Mouse (Mus musculus): Measurements from ENCODE around the gene Rsph9. TPM values are rescaled to one million over a fixed set of nuclear protein-coding genes. Genes with fewer than 3 reads are reported as not detected.

The Rsph9 gene
- polyA plus RNA-seq, 1 experiment = 2.6 TPM

DNA sequence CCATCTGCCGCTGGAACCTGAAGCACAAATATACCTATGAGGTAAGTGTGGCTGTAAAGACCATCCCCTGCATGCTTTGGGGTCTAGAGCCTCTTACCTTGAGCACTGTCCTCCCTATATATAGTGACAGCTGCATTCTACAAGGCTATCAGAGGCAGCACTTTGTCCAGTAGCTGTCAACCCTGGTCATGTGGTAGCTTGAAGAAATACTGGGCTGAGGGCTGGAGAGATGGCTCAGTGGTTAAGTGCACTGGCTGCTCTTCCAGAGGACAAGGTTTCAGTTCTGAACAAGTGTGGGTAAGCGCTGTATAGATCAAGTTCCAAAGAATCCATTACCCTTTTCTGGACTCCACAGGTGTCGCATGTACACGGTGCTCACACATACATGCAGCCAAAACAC is 21.2 kb downstream of the Rsph9 start:
- H3K36me3 ChIP-seq (ENCODE audit: control insufficient read depth, insufficient read depth, low read length) = peaks cover 60% of the 10 kb centered on the region
- no peak overlapping the region for H3K27ac ChIP-seq (ENCODE audit: control insufficient read depth, insufficient read depth, low read length)
- TF ChIP-seq POLR2A (IDR thresholded peaks at IDR 0.05; ENCODE audit: control insufficient read depth, extremely low read depth, insufficient read depth, low read length, poor library complexity) = no peak
- no peak for TF ChIP-seq CTCF (IDR thresholded peaks at IDR 0.05; ENCODE audit: borderline replicate concordance, control insufficient read depth, extremely low read depth, insufficient read depth, low read length, poor library complexity)
- H3K4me3 ChIP-seq (ENCODE audit: control insufficient read depth, insufficient read depth, low read length) = no peak overlapping the region
- no peak for DNase-seq
- H3K4me1 ChIP-seq (replicated peaks; ENCODE audit: control insufficient read depth, insufficient read depth, low read length) = no peaks in the 10 kb centered on the region
- WGBS = 97% methylated on average over 4 of the region's 4 CpGs
- no peaks in the 10 kb centered on the region for H3K27me3 ChIP-seq (ENCODE audit: control insufficient read depth, insufficient read depth, low read length)

DNA sequence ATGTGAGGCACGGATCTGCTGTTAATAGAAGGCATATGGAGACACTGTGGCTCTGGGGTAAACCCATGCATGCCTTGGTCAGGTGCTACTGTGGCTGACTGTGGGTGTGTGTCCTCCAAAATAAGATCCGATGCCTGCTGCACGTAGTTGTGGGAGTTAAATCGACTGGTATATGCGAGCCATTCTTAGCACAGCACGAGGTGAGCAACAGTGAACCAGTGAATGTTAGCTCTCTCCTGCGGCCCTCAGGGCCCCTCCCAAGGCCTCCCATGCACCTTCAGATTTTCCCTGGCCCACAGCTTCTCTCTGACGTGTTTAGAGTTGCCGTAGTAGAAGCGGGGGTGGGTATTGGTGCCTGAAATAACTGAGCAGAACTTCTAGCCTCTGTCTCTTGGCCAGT is 24.4 kb downstream of the Rsph9 start:
- Histone ChIP-seq H3K36me3 (ENCODE audit: control insufficient read depth, insufficient read depth, low read length) (peaks cover 33% of the 10 kb centered on the region), H3K4me3 (ENCODE audit: control insufficient read depth, insufficient read depth, low read length) (no peak overlapping the region), H3K27me3 (ENCODE audit: control insufficient read depth, insufficient read depth, low read length) (no peaks in the 10 kb centered on the region), H3K27ac (ENCODE audit: control insufficient read depth, insufficient read depth, low read length) (no peak overlapping the region), H3K4me1 (replicated peaks; ENCODE audit: control insufficient read depth, insufficient read depth, low read length) (no peaks in the 10 kb centered on the region)
- no peak for TF ChIP-seq CTCF (IDR thresholded peaks at IDR 0.05; ENCODE audit: borderline replicate concordance, control insufficient read depth, extremely low read depth, insufficient read depth, low read length, poor library complexity)
- no peak for TF ChIP-seq POLR2A (IDR thresholded peaks at IDR 0.05; ENCODE audit: control insufficient read depth, extremely low read depth, insufficient read depth, low read length, poor library complexity)
- WGBS = 94% methylated on average over 10 of the region's 10 CpGs
- no peak for DNase-seq

DNA sequence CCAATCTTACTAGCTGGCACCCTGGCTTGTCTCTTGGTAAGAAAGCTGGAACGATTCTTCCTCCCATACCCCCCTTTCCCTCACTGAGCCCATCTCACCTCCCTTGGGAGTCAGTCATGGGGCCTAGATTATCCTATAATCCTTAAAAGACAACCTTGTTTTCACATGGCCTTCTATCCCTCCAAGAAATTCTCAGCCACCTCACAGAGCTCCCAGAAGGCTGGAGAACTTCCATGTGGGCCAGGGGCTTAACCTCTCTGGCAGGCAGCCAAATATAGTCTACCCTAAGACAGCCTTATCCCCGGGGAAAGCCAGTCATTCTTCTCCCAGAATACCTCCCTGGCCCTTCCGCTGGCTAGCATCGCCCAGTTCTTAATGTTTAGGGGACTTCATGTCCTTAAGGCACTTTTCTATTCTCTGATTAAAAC is 25.6 kb downstream of the Rsph9 start:
- H3K27me3 ChIP-seq (ENCODE audit: control insufficient read depth, insufficient read depth, low read length) = no peaks in the 10 kb centered on the region
- WGBS = 95% methylated on average over 4 of the region's 4 CpGs
- H3K4me3 ChIP-seq (ENCODE audit: control insufficient read depth, insufficient read depth, low read length) = no peak overlapping the region
- no peak for DNase-seq
- H3K4me1 ChIP-seq (replicated peaks; ENCODE audit: control insufficient read depth, insufficient read depth, low read length) = no peaks in the 10 kb centered on the region
- TF ChIP-seq POLR2A (IDR thresholded peaks at IDR 0.05; ENCODE audit: control insufficient read depth, extremely low read depth, insufficient read depth, low read length, poor library complexity) (no peak), CTCF (IDR thresholded peaks at IDR 0.05; ENCODE audit: borderline replicate concordance, control insufficient read depth, extremely low read depth, insufficient read depth, low read length, poor library complexity) (no peak)
- peaks cover 27% of the 10 kb centered on the region for H3K36me3 ChIP-seq (ENCODE audit: control insufficient read depth, insufficient read depth, low read length)
- H3K27ac ChIP-seq (ENCODE audit: control insufficient read depth, insufficient read depth, low read length) = no peak overlapping the region

DNA sequence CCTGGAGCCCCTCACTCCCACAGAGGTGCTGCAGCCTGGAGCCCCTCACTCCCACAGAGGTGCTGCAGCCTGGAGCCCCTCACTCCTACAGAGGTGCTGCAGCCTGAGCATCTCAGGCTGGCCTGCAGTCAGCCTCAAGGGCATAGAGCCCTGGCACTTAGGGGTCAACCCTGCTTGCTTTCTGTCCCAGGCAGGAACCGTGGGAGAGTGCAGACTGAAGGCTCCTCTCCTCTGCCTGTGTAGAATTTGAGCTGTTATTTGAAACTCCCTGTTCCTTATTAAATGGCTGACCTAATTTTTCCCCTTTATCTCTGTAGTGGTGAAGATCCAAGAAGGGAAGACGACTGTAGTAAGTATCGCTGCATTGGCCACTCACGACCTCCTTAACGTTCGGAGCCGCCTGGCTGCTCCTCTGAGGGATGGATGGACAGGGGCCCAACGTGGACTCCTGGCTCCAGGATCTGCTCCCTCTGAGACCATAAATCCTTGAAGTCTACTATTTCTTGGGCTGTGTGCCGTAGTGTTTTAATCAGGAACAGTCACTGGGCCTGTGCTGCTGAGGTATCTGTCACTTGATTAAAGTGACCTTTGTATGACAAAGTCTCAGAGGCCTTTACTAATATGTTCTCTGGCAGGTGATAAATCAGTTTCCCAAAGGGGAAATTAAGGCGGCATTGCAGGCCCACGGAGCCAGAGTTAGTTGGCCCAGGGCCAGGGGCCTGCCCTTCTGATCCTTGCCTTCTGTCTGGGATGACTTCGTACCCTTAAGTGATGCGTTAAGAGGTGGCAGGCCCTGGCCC is 26.2 kb downstream of the Rsph9 start:
- Histone ChIP-seq H3K27ac (ENCODE audit: control insufficient read depth, insufficient read depth, low read length) (no peak overlapping the region), H3K36me3 (ENCODE audit: control insufficient read depth, insufficient read depth, low read length) (peaks cover 21% of the 10 kb centered on the region), H3K4me1 (replicated peaks; ENCODE audit: control insufficient read depth, insufficient read depth, low read length) (no peaks in the 10 kb centered on the region), H3K27me3 (ENCODE audit: control insufficient read depth, insufficient read depth, low read length) (no peaks in the 10 kb centered on the region), H3K4me3 (ENCODE audit: control insufficient read depth, insufficient read depth, low read length) (no peak overlapping the region)
- TF ChIP-seq CTCF (IDR thresholded peaks at IDR 0.05; ENCODE audit: borderline replicate concordance, control insufficient read depth, extremely low read depth, insufficient read depth, low read length, poor library complexity) (no peak), POLR2A (IDR thresholded peaks at IDR 0.05; ENCODE audit: control insufficient read depth, extremely low read depth, insufficient read depth, low read length, poor library complexity) (no peak)
- no peak for DNase-seq
- WGBS = 93% methylated on average over 13 of the region's 13 CpGs

DNA sequence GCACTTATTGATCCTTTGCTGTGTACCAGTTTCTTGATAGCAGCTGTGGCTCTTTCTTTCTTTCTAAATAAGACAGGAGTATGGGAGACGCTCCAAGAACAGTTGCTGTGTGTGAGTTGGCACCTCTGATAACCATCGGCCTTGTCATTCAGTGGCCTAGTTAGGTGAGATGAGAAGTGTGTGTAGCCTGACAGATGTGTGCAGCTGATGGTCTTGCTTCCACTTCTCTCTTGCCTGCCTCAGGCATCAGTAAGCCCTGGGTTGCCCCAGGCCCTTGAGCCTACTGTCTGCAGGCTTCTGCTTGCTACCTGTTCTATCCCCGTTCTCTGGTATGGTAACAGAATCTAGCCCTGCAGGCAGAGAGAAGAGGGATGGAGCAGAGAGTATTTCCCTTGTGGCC is 27.1 kb downstream of the Rsph9 start:
- no peaks in the 10 kb centered on the region for H3K4me1 ChIP-seq (replicated peaks; ENCODE audit: control insufficient read depth, insufficient read depth, low read length)
- H3K27me3 ChIP-seq (ENCODE audit: control insufficient read depth, insufficient read depth, low read length) = no peaks in the 10 kb centered on the region
- H3K4me3 ChIP-seq (ENCODE audit: control insufficient read depth, insufficient read depth, low read length) = no peak overlapping the region
- no peak for DNase-seq
- H3K36me3 ChIP-seq (ENCODE audit: control insufficient read depth, insufficient read depth, low read length) = peaks cover 16% of the 10 kb centered on the region
- WGBS = 98% methylated on average over 3 of the region's 3 CpGs
- no peak overlapping the region for H3K27ac ChIP-seq (ENCODE audit: control insufficient read depth, insufficient read depth, low read length)
- TF ChIP-seq POLR2A (IDR thresholded peaks at IDR 0.05; ENCODE audit: control insufficient read depth, extremely low read depth, insufficient read depth, low read length, poor library complexity) = no peak
- TF ChIP-seq CTCF (IDR thresholded peaks at IDR 0.05; ENCODE audit: borderline replicate concordance, control insufficient read depth, extremely low read depth, insufficient read depth, low read length, poor library complexity) = no peak

DNA sequence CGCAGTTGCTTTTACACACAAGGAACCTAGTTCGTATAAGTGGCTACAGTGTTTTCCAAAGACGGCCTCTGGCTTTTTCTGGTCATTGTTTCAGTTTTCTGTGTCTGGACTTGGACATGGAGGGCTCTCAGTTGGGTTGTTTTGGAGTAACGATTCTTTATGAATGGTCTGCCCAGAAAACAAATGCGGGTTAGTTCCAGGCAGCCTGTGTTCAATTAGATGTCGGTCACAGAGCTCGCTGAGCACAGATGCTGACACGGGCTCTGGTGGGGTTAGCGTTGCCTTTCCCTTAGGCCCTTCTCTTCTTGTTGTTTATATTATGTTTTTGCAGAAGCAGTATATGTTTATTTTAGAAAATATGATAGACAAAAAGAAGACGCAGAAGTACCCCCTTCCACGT is 27.9 kb downstream of the Rsph9 start:
- Histone ChIP-seq H3K27ac (ENCODE audit: control insufficient read depth, insufficient read depth, low read length) (no peak overlapping the region), H3K27me3 (ENCODE audit: control insufficient read depth, insufficient read depth, low read length) (no peaks in the 10 kb centered on the region), H3K4me3 (ENCODE audit: control insufficient read depth, insufficient read depth, low read length) (no peak overlapping the region), H3K36me3 (ENCODE audit: control insufficient read depth, insufficient read depth, low read length) (peaks cover 16% of the 10 kb centered on the region), H3K4me1 (replicated peaks; ENCODE audit: control insufficient read depth, insufficient read depth, low read length) (no peaks in the 10 kb centered on the region)
- TF ChIP-seq POLR2A (IDR thresholded peaks at IDR 0.05; ENCODE audit: control insufficient read depth, extremely low read depth, insufficient read depth, low read length, poor library complexity) = no peak
- no peak for TF ChIP-seq CTCF (IDR thresholded peaks at IDR 0.05; ENCODE audit: borderline replicate concordance, control insufficient read depth, extremely low read depth, insufficient read depth, low read length, poor library complexity)
- 94% methylated on average over 11 of the region's 11 CpGs for WGBS
- DNase-seq = no peak

Data from thymus, adult 2 months (tissue).